Mouse (Mus musculus) kidney, adult 11 months (tissue): ENCODE results near the gene Tagap.
"Not testable (repeated sequence)": the region's sequence is repeated elsewhere in the genome, so short reads cannot be mapped to it uniquely, and the experiment has no call there.

Source experiments
- DNase-seq: peaks from one replicate; pipeline ENCODE4 v3.0.0; 2022

Gene Tagap

GRCm38 (mm10) chr17:7915791-7916190 is 10.0 kb upstream of the Tagap start:
- DNase-seq: no peak

DNA sequence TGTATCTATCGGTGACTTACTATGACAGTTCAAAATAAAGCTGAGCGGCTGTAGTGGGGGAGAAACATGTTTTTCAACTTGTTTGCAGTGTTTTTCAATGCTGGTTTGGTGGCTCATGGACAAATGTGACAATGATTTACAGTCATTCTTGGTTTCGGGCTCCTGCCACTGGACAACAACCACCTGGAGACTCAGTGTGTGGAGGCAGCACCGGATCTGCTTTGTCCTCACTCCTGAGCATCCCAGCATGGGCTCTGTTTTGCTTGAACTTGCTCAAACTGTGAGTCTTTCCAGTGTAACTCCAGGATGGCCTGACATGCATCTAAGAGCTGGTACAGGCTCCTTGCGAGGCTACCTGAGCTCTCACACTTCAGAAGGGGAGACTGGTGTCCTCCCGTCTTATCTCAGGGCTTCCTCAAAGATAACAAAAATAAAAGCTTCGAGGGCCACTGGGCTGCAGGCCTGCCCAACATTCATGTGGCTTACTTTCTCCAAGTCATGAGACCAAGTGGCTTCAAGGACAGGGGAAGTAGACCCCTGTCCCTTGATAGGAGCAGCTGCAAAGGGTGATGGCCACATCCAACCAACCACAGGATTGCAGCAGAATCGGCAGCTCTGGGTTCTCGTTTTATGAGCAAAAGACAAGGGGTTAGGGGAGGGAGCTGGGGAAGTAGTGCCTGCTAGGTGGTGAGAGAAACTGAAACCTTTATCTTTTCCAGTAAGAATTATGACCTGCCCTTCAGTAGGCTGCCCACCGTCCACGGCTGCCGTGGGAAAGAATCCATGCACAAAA is 8.8 kb upstream of the Tagap start:
- DNase-seq: no peak

DNA sequence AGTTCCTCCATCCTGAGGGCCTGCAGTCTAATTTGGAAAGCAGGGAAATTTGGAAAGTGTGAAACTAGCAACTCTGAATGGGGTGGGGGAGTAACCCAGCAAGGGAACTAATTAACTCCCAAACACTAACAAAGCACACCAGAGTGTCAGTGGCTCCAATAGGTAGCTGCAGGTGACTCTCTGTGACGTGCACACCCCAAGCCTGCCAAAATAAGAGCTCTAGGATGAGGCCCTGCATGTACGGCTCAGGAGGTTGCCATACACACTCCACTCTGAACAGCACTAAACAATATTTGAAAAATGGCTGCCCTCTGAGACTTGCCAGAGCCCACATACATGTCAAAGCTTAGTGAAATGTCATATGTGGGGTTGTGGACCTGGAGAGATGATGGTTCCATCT is 7.4 kb upstream of the Tagap start:
- DNase-seq: no peak

GRCm38 (mm10) chr17:7919209-7919608 is 6.6 kb upstream of the Tagap start:
- DNase-seq: no peak

DNA sequence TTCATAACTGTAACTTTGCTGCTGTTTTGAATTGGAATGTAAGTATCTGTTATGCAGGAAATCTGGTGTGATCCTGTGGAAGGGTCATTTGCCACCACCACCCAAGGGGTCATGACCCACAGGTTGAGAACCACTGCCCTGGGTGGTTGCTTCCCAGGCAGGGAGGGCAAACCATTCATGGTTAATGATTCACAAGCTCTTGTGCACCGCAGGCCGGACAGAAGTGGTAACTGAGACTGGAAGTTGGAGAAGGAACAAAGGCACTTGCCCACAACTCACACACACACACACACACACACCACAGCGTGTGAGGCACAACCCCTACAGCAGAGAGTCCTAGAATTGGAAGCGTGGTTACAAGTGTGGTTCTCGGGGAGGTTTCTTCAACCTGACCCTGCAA is 3.2 kb upstream of the Tagap start:
- peak; percentile 57 for DNase-seq

DNA sequence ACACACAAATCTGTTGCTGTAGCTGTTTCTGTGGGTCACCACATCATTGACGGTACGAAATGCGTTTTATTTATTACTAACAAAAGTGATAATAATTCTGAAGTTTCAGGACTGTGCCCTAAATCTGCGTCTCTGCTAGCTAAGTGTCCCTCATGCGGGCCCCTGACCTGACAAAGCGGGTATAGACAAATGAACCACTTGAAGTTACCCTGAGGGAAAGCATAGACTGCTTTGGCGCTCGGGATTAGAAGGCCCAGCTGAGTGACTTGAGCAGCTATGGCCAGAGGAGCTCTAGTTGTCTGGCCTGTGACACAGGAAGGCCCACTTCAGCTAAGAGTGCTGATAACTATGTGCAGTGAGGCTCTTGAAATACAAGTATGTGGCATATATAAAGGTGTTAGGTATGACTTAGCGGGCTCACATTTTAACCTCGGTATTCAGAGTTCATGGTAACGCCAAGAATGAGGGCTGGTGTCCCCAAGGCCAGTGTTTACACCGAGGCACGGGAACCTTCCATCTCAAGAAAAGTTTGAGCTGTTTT is 1.5 kb upstream of the Tagap start:
- no peak for DNase-seq

- peak; percentile 45 for DNase-seq
These were observed 2.1 kb downstream of the Tagap start for GRCm38 (mm10) chr17:7927582-7928535.

GRCm38 (mm10) chr17:7928662-7929061 is 2.9 kb downstream of the Tagap start:
- no peak for DNase-seq

GRCm38 (mm10) chr17:7929279-7929678 is 3.5 kb downstream of the Tagap start:
- no peak for DNase-seq

DNA sequence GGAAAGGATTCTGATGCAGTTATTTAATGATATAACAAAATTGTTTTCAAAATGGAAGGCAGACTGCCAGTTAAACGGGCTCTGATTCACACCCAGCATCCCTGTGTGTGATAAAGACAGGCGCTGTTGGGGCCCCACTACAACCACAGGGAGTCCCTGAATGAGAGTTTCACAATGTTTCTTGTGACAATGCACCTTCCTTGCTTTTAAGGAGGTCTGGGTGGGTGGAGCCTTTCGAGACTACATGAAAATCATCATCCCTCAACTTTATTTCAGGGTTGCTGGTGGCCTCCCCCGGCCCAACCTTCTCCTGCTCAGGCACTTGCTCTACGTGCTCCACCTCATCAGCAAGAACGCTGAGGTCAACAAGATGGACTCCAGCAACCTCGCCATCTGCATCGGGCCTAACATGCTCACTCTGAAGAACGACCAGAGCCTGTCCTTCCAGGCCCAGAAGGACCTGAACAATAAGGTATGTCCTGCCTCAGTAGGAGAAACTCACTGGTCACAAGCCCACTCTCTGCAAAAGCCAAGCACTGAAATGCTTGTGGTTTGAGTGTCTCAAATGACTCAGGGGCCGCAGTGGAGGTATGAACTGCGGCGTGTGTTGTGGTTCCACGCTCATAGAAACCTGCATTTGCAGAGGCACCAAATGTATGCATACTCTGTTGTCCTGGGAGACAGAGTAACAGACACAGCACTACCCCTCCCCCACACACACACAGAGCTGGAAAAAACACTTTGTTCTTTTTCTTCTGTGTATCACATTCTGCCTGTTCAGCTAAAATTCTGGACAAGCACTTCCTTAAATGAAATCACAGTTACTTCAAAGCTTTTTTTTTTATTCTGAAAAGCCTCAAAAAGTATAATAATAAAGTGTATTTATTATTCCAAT is 5.5 kb downstream of the Tagap start:
- no peak for DNase-seq

- not testable (repeated sequence) for DNase-seq
These were observed 6.3 kb downstream of the Tagap start for GRCm38 (mm10) chr17:7932121-7932520.

- DNase-seq: no peak
These were observed 13.8 kb downstream of the Tagap start for GRCm38 (mm10) chr17:7939640-7940039.

DNA sequence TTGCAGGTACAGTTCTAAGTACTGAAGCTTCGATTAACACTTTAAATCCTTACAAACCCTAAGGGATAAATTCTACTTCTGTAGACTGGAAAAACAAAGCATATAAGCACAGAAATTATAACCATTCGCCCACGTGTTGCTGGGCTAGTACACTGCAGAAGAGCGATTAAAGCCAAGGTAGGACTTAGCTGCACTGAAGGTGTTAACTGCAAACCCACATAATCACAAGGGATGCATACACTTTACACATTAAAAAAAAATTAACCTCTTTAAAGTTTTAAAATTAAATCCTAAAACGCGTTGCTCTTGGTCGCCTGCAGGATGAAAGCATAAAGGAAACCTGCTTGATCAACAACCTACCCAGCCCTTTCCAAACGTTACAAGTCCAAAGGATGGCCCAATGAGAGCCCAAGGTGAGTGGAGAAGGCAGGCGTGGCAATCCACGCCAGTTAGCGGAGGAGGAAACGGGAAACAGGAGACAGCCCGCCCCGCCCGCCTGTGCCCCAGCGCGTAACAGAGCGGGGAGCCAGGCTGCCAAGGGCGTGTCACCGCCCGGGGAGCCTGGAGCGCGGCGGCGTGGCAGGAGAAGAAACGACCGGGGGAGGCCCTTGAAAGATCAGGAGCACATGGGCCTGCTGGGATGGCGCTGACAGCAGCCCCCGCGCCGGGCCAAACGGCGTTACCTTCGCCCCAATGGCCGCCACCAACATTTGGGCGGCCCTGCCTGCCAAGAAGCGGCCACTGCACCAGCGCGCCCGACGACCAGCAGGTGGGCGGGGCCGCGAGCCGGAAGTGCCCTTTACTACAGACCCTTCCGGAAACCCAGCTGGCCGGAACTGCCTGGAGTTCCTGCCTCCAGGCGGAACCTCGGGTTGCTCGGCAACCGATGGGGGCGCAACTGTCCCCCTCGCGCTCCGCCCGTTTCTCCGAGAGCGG is 19.6 kb downstream of the Tagap start, which contains the start of gene Rsph3a:
Gene Rsph3a, plus strand, starts transcription at position 498 of the 936 bp plus-strand sequence.
- peak; percentile 88 for DNase-seq

DNA sequence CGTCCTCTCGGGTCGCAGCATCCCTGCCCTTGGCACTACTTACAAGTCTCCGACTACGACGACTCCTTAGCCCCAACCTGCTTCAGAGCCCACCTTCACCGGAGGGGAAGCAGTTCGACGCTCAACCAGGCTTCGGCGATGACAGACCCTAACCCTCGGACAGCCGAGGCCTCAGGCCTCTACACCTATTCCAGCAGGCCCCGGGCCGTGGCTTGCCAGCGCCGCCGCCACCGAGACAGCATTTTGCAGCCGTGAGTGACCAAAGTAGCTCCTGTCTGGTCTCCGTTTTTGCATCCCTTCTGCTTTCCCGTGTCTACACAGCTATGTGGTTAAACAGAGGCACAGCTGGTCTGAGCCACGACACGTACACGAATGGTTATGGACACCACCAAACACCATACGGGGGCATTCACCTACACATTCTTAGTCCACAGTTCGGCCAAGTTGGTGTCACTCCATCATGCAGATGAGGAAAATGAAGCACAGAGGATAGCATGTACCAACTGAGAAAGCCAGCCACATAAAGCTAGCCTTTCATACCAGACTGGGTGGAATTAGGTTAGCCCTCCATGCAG is 20.3 kb downstream of the Tagap start:
- not testable (repeated sequence) for DNase-seq

- DNase-seq: not testable (repeated sequence)
These were observed 25.5 kb downstream of the Tagap start for GRCm38 (mm10) chr17:7951333-7951732.

DNA sequence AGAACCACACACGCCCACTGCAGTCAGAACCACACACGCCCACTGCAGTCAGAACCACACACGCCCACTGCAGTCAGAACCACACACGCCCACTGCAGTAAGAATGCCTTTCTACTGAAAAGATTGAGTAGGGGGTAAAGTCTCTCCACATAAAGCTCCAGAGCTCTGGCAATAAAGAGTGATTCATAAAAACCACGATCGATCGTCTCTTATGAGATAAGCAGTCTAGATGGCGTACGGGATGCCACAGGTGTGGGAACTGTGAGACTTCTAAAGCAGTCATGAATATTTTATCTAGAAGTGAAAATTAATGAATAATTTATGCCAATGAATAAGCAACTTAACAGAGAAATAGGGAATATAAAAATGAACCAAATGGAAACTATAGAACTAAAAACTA is 31.4 kb downstream of the Tagap start:
- DNase-seq: not testable (repeated sequence)

DNA sequence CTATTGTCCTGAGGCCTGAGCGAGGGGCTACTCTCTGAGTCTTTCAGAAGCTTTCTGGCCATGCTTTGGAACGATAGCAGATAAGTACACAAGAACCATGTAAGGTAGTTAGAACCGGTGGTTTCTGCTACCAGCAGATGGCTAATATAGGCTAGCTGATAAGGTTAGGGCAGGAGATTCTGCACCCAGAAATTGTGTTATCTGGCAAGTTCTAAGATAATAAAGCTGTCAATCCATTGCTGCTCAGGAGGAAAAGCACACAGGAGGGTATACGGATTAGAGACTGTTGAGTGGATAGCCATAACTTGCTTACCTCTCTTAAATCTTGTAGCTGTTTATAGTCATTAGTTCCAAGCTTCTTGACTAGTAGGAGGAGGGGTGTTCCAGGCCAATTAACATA is 37.5 kb downstream of the Tagap start:
- DNase-seq: not testable (repeated sequence)

- not testable (repeated sequence) for DNase-seq
These were observed 38.6 kb downstream of the Tagap start for GRCm38 (mm10) chr17:7964398-7964797.

DNA sequence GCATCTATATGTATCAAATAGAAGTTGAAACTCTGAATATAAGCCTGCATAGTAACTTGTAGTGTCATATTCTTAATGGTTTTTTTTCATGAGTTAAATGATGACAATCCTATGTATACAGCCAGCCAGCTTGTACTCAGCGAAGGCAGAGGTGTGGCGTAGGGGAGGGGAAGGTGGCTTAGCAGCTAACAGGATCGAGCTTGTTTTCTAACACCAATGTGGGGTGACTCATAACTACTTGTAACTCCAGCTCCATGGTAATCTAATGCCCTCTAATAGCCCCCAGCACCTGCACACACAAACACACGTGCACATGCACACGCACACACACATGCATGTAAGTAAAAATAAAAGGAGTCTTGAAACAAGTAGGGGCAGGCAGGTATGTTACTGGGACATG is 42.7 kb downstream of the Tagap start:
- DNase-seq: not testable (repeated sequence)

- not testable (repeated sequence) for DNase-seq
These were observed 44.0 kb downstream of the Tagap start for GRCm38 (mm10) chr17:7969782-7970181.

- not testable (repeated sequence) for DNase-seq
These were observed 57.7 kb downstream of the Tagap start for GRCm38 (mm10) chr17:7983484-7983883.
